Mouse (Mus musculus) megakaryocyte, embryonic 14.5 days (primary cell): ENCODE results near the gene Gm21083.
"Not testable (repeated sequence)": the region's sequence is repeated elsewhere in the genome, so short reads cannot be mapped to it uniquely, and the experiment has no call there.

Experiments
- FLI1 ChIP-seq: IDR thresholded peaks from 2 replicates; pipeline ENCODE4 v1.6.1; 2012; ENCODE audit warnings: low read length, inconsistent platforms, mixed read lengths
- GATA1 ChIP-seq: IDR thresholded peaks from 3 replicates; pipeline ENCODE4 v1.6.1; 2012; ENCODE audit warnings: mixed read lengths, low read length, inconsistent platforms, borderline replicate concordance

GRCm38 (mm10) chr5:15598831-15599230, 21.7 kb downstream of the Gm21083 start:
- not testable (repeated sequence) for TF ChIP-seq GATA1, FLI1
